Mouse (Mus musculus): ENCODE data around the gene Zfp467. TPM values are rescaled to one million over a fixed set of nuclear protein-coding genes. Genes with fewer than 3 reads are reported as not detected.

Zfp467 gene
- polyA plus RNA-seq, 1 experiment = 1.7 TPM

DNA sequence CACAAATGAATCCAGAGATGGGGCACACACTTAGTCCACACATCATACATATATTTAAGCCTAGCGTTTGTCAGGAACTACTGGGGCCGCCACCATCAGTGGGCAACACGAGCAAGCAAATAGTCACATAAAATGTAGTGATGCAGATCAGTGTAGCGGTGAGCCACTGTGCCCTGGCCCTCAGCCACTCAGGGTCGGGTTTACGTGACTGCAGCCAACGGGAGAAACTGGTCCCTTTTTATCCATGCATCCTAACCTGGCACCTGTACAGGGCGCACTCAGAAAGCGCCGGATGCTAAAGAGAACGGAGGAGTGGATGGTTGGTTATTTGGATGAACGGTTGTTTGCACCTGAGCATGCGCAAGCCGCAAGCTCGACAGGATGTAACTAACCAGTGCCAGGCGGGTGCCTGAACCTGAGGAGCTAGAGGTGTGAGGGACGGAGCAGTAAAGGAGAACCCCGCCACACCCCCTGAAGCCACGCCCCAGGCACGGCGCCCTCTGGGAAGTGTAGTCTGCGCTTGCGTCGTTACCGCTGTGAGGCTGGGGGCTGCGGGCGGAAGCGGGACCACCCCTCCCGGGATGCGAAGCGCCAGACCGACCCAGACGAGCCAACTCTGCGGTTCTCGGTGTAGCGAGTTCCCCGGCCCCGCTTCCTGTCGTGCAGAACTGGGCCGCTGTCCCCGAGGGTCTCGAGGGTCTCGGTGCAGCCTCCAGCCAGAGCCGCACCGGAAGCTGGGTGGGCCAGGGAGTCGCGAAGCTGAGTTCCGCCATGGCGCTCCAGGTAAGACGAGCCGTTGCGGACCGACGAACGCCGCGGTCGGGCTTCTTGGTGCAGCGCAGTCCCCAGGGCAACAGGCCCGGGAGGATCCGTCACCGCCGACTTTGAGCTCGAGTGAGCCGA is 50.3 kb downstream of the Zfp467 start, which contains the start of gene Krba1:
Krba1 (plus strand) TSS at position 482 of the 903 bp plus-strand sequence.
- Histone ChIP-seq H3K4me3 (peak within 1 kb of the TSS; percentile 36), H3ac (ENCODE audit: control insufficient read depth, insufficient read length) (peak within 1 kb of the TSS; percentile 62), H3K4me2 (ENCODE audit: low read depth) (peak within 1 kb of the TSS; percentile 70), H3K36me3 (ENCODE audit: control insufficient read depth, insufficient read depth) (no peaks in the 10 kb centered on the region), H3K27me3 (ENCODE audit: control insufficient read depth, insufficient read depth, insufficient read length) (no peaks in the 10 kb centered on the region), H3K79me2 (ENCODE audit: control insufficient read depth, insufficient read depth) (no peaks in the 10 kb centered on the region)
- TF ChIP-seq POLR2AphosphoS2 (IDR thresholded peaks at IDR 0.05; ENCODE audit: insufficient read length, low read depth) = no peak

DNA sequence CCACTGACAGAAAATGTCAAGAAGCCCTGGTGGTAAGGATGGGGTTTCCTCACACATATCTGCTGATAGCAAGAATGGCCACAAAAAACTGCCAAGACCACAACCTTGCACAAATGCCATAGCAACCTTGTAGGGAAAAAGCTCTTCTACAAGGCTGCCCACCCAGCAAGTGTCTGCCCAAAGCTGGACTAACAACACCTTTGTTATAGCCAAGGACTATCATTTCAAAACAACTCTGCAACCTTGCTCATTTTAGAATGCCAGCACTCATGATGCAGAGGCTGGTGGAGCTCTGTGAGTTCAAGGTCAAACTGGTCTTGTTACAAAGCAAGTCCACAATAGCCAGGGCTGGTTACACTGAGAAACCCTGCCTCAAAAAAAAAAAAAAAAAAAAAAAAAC is 51.8 kb downstream of the Zfp467 start:
- Histone ChIP-seq H3ac (ENCODE audit: control insufficient read depth, insufficient read length) (no peak overlapping the region), H3K79me2 (ENCODE audit: control insufficient read depth, insufficient read depth) (no peaks in the 10 kb centered on the region), H3K27me3 (ENCODE audit: control insufficient read depth, insufficient read depth, insufficient read length) (no peaks in the 10 kb centered on the region), H3K4me2 (ENCODE audit: low read depth) (no peak overlapping the region), H3K36me3 (ENCODE audit: control insufficient read depth, insufficient read depth) (no peaks in the 10 kb centered on the region), H3K4me3 (no peak overlapping the region)
- TF ChIP-seq SRF (IDR thresholded peaks at IDR 0.05; ENCODE audit: control insufficient read depth, insufficient read length, low read depth) (no peak), REST (IDR thresholded peaks at IDR 0.05; ENCODE audit: insufficient read depth, insufficient read length) (no peak), E2F4 (IDR thresholded peaks at IDR 0.05; ENCODE audit: insufficient read depth) (no peak), USF1 (IDR thresholded peaks at IDR 0.05; ENCODE audit: low read depth) (no peak), MYOD1 (IDR thresholded peaks at IDR 0.05; ENCODE audit: control insufficient read depth in 1 of 3, insufficient read length in 2 of 3, low read depth in 2 of 3) (no peak), TCF12 (IDR thresholded peaks at IDR 0.05; ENCODE audit: insufficient read depth, poor library complexity, severe bottlenecking) (no peak)

DNA sequence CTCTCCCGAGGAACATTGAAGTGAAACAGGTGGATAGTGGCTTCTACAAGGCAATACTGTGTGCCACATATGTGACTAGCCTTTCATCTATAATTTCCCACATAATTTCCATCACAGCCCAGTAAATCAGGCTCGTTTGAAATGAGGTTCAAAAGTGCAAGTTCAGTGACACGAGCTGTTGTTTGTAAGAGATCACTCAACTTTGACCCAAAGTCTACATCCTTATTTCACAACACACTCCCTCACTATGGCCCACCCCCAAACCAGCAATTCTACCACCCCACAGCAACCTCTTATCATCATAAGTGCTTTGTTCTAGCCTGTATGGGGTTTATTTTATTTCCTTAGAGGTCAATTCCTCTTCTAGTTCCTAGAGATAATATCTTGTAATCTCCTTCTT is 57.4 kb downstream of the Zfp467 start:
- no peaks in the 10 kb centered on the region for H3K27me3 ChIP-seq (ENCODE audit: control insufficient read depth, insufficient read depth, insufficient read length)

More for the DNA sequence above, 57.4 kb downstream of the Zfp467 start:
- TF ChIP-seq TCF3 (IDR thresholded peaks at IDR 0.05; ENCODE audit: insufficient read length, low read depth) (no peak), MYOG (IDR thresholded peaks at IDR 0.05; ENCODE audit: control insufficient read depth in 1 of 3, insufficient read depth in 1 of 3, insufficient read length in 2 of 3, low read depth in 2 of 3) (no peak), POLR2A (IDR thresholded peaks at IDR 0.05; ENCODE audit: insufficient read length, low read depth) (no peak), REST (IDR thresholded peaks at IDR 0.05; ENCODE audit: insufficient read depth, insufficient read length) (no peak), USF1 (IDR thresholded peaks at IDR 0.05; ENCODE audit: low read depth) (no peak), MYOD1 (IDR thresholded peaks at IDR 0.05; ENCODE audit: control insufficient read depth in 1 of 3, insufficient read length in 2 of 3, low read depth in 2 of 3) (no peak), POLR2AphosphoS2 (IDR thresholded peaks at IDR 0.05; ENCODE audit: insufficient read length, low read depth) (no peak), CEBPB (IDR thresholded peaks at IDR 0.05; ENCODE audit: insufficient read depth, poor library complexity, severe bottlenecking) (no peak), SRF (IDR thresholded peaks at IDR 0.05; ENCODE audit: control insufficient read depth, insufficient read length, low read depth) (no peak), TCF12 (IDR thresholded peaks at IDR 0.05; ENCODE audit: insufficient read depth, poor library complexity, severe bottlenecking) (no peak), E2F4 (IDR thresholded peaks at IDR 0.05; ENCODE audit: insufficient read depth) (no peak), MAX (IDR thresholded peaks at IDR 0.05; ENCODE audit: low read depth) (no peak)
- H3K36me3 ChIP-seq (ENCODE audit: control insufficient read depth, insufficient read depth) = no peaks in the 10 kb centered on the region
- H3ac ChIP-seq (ENCODE audit: control insufficient read depth, insufficient read length) = no peak overlapping the region
- no peak overlapping the region for H3K4me2 ChIP-seq (ENCODE audit: low read depth)
- H3K79me2 ChIP-seq (ENCODE audit: control insufficient read depth, insufficient read depth) = no peaks in the 10 kb centered on the region
- H3K4me3 ChIP-seq = no peak overlapping the region

Other genes with a start within 250 kb of the Zfp467 start
- gene Krba1, start 50.2 kb downstream of the Zfp467 start, polyA plus RNA-seq (2012; fragmentation: generic; extraction: Trizol) = 2.6 TPM
- gene Sspo, start 2.4 kb upstream of the Zfp467 start, polyA plus RNA-seq (2012; fragmentation: generic; extraction: Trizol) = 2.5 TPM
- gene Atp6v0e2, start 91.8 kb upstream of the Zfp467 start, polyA plus RNA-seq (2012; fragmentation: generic; extraction: Trizol) = 5.1 TPM
- 10.0 TPM for gene Lrrc61, start 109.0 kb upstream of the Zfp467 start, polyA plus RNA-seq (2012; fragmentation: generic; extraction: Trizol)
- 0.17 TPM for gene Rarres2, start 127.0 kb upstream of the Zfp467 start, polyA plus RNA-seq (2012; fragmentation: generic; extraction: Trizol)
- not detected for gene Gm45021, start 143.8 kb upstream of the Zfp467 start, polyA plus RNA-seq (2012; fragmentation: generic; extraction: Trizol)
- gene Repin1, start 148.1 kb upstream of the Zfp467 start, polyA plus RNA-seq (2012; fragmentation: generic; extraction: Trizol) = 15.3 TPM
- gene Gm44965, start 148.1 kb upstream of the Zfp467 start, polyA plus RNA-seq (2012; fragmentation: generic; extraction: Trizol) = 1.5 TPM
- 4.1 TPM for gene Zfp775, start 156.2 kb upstream of the Zfp467 start, polyA plus RNA-seq (2012; fragmentation: generic; extraction: Trizol)
- gene AI854703, start 180.9 kb upstream of the Zfp467 start, polyA plus RNA-seq (2012; fragmentation: generic; extraction: Trizol) = 0.01 TPM
- gene Gimap8, start 201.4 kb upstream of the Zfp467 start, polyA plus RNA-seq (2012; fragmentation: generic; extraction: Trizol) = 0.01 TPM
- gene Gimap9, start 230.3 kb upstream of the Zfp467 start, polyA plus RNA-seq (2012; fragmentation: generic; extraction: Trizol) = 0.42 TPM
- not detected for gene Gimap4, start 238.7 kb upstream of the Zfp467 start, polyA plus RNA-seq (2012; fragmentation: generic; extraction: Trizol)

Data from myocyte (in vitro differentiated cells).